Mouse (Mus musculus) liver, embryonic 12.5 days (tissue): ENCODE data around the gene Kifc3. TPM values are rescaled to one million over a fixed set of nuclear protein-coding genes. Genes with fewer than 3 reads are reported as not detected.

Experiments
- ATAC-seq: fragments of 200-750 bp; cut with Nextera tagmentation; 2 replicates; pipeline ENCODE4 v1.8.0; 2017; ENCODE audit warnings: moderate number of reproducible peaks, mild to moderate bottlenecking, moderate library complexity
- H3K27ac ChIP-seq: fragments of 300-500 bp; sonication (generic); 2 replicates; pipeline ENCODE4 v1.5.1; 2016; ENCODE audit warnings: mild to moderate bottlenecking
- H3K27me3 ChIP-seq: fragments of 300-500 bp; sonication (generic); replicated peaks from 2 replicates; pipeline ENCODE4 v1.6.1; 2016; ENCODE audit warnings: mild to moderate bottlenecking, moderate library complexity
- H3K36me3 ChIP-seq: fragments of 300-500 bp; sonication (generic); 2 replicates; pipeline ENCODE4 v1.6.1; 2016; ENCODE audit warnings: mild to moderate bottlenecking, moderate library complexity
- H3K4me1 ChIP-seq: fragments of 300-500 bp; sonication (generic); 2 replicates; pipeline ENCODE4 v1.6.1; 2016
- H3K4me2 ChIP-seq: fragments of 300-500 bp; sonication (generic); 2 replicates; pipeline ENCODE4 v1.6.1; 2016; ENCODE audit warnings: mild to moderate bottlenecking, moderate library complexity
- H3K4me3 ChIP-seq: fragments of 300-500 bp; sonication (generic); 2 replicates; pipeline ENCODE4 v1.5.1; 2016; ENCODE audit warnings: mild to moderate bottlenecking, moderate library complexity
- H3K9ac ChIP-seq: fragments of 300-500 bp; sonication (generic); 2 replicates; pipeline ENCODE4 v1.6.1; 2016; ENCODE audit warnings: mild to moderate bottlenecking, moderate library complexity
- H3K9me3 ChIP-seq: fragments of 300-500 bp; sonication (generic); replicated peaks from 2 replicates; pipeline ENCODE4 v1.6.1; 2016; ENCODE audit warnings: mild to moderate bottlenecking, moderate library complexity
- WGBS: fragments of 180-500 bp; shearing (Covaris S2); methylation state at CpG from one replicate; pipeline ENCODE4 v1.1.7; 2016; ENCODE audit not compliant: insufficient replicate concordance; 5-methylcytosine and 5-hydroxymethylcytosine counted together
- polyA plus RNA-seq: library from polyadenylated mRNA; unstranded; fragments of >200 nt; fragmentation: Nextera tagmentation; extraction: Ambion mirVana; gene quantifications from 2 replicates; pipeline ENCODE4 v1.2.1, GENCODE M21; 2016

Kifc3 gene
- polyA plus RNA-seq, 1 experiment from 2014 or later = 8.8 TPM

GRCm38 (mm10) chr8:95200001-95200405 is 2.6 kb downstream of the Kifc3 start:
- ATAC-seq = no peak
- Histone ChIP-seq H3K27ac (no peak overlapping the region), H3K4me2 (no peak overlapping the region), H3K9me3 (no peaks in the 10 kb centered on the region), H3K4me3 (no peak overlapping the region), H3K27me3 (no peaks in the 10 kb centered on the region), H3K36me3 (no peaks in the 10 kb centered on the region), H3K4me1 (no peaks in the 10 kb centered on the region), H3K9ac (no peak overlapping the region)
- 68% methylated on average over 9 of the region's 9 CpGs for WGBS

GRCm38 (mm10) chr8:95195728-95196127 is 6.9 kb downstream of the Kifc3 start:
- no peaks in the 10 kb centered on the region for H3K36me3 ChIP-seq
- no peak overlapping the region for H3K4me2 ChIP-seq
- 0 out of 2 replicates have a peak, but pooled peaks cover 6% of the 10 kb centered on the region for H3K4me1 ChIP-seq
- 43% methylated on average over 11 of the region's 11 CpGs for WGBS
- H3K27me3 ChIP-seq = no peaks in the 10 kb centered on the region
- no peak overlapping the region for H3K4me3 ChIP-seq
- H3K9me3 ChIP-seq = no peaks in the 10 kb centered on the region
- ATAC-seq = no peak
- no peak overlapping the region for H3K9ac ChIP-seq
- H3K27ac ChIP-seq = no peak overlapping the region

- Histone ChIP-seq H3K36me3 (no peaks in the 10 kb centered on the region), H3K9me3 (no peaks in the 10 kb centered on the region), H3K27ac (no peak overlapping the region), H3K4me1 (0 out of 2 replicates have a peak, but pooled peaks cover 6% of the 10 kb centered on the region), H3K4me2 (no peak overlapping the region), H3K27me3 (no peaks in the 10 kb centered on the region), H3K4me3 (no peak overlapping the region), H3K9ac (no peak overlapping the region)
- 74% methylated on average over 9 of the region's 9 CpGs for WGBS
- no peak for ATAC-seq
Measured at GRCm38 (mm10) chr8:95191497-95192175, 11.0 kb downstream of the Kifc3 start.

- Histone ChIP-seq H3K27ac (no peak overlapping the region), H3K36me3 (no peaks in the 10 kb centered on the region), H3K4me1 (no peaks in the 10 kb centered on the region), H3K4me3 (no peak overlapping the region), H3K9me3 (no peaks in the 10 kb centered on the region), H3K9ac (no peak overlapping the region), H3K27me3 (peaks cover 6% of the 10 kb centered on the region; the same call in 1 of the 2 replicates), H3K4me2 (no peak overlapping the region)
- WGBS = 58% methylated on average over 5 of the region's 5 CpGs
- no peak for ATAC-seq
Measured at GRCm38 (mm10) chr8:95187579-95187978, 15.0 kb downstream of the Kifc3 start.

DNA sequence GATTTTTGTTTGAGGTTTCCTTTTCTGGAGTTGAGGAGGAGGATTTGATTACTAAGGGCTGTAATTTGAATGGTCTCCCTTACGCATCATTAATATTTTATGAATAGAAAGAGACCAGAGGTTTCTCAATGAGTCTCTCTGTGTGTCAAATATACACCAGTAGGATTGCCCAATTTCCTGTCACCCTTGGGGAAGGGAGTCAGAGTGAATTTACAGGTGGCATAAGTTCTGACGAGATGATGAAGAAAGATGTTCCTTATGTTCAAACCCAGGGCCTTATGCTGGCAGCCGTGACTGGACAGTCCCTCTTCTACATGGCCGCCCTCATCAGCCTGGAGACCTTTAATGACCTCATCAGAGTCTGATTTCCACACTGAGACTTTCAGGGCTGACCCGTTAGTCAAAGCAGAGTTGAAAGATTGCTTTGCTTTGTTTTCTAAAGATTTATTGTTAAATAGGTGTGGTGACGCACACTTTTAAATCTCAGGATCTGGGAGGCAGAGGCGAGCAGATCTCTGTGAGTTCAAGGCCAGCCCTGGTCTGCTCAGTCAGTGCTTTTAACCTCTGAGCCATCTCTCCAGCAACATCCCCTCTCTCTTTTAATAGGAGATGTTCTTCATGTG is 16.6 kb downstream of the Kifc3 start:
- Histone ChIP-seq H3K9me3 (no peaks in the 10 kb centered on the region), H3K4me2 (no peak overlapping the region), H3K4me3 (no peak overlapping the region), H3K27me3 (peaks cover 6% of the 10 kb centered on the region; the same call in 1 of the 2 replicates), H3K9ac (no peak overlapping the region), H3K27ac (no peak overlapping the region), H3K36me3 (no peaks in the 10 kb centered on the region), H3K4me1 (peaks cover 14% of the 10 kb centered on the region; the same call in 1 of the 2 replicates)
- no peak for ATAC-seq
- WGBS = 63% methylated on average over 7 of the region's 7 CpGs

DNA sequence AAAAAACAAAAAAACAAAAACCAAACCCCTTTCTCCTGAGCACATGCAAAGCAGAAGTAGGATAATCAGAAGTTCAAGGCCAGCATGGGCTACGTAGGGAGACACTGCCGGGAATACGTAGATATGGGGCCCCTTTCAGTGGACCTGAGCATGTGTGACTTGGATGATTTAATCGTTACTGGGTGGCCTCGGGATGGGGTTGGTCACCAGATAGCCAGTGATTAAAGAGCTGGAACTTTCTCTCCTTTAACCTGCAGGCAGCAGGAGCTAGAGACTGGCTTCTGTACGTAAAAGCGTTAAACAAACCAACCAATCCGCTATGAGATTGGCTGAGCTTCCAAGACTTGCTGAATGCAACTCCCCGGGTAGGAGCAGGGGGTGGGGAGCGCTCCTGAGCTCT is 17.5 kb downstream of the Kifc3 start:
- no peaks in the 10 kb centered on the region for H3K9me3 ChIP-seq
- H3K4me1 ChIP-seq = peaks cover 15% of the 10 kb centered on the region; the same call in 1 of the 2 replicates
- no peak overlapping the region for H3K4me3 ChIP-seq
- WGBS = 39% methylated on average over 10 of the region's 10 CpGs
- no peak for ATAC-seq
- peaks cover 6% of the 10 kb centered on the region; the same call in 1 of the 2 replicates for H3K27me3 ChIP-seq
- H3K27ac ChIP-seq = no peak overlapping the region
- H3K36me3 ChIP-seq = no peaks in the 10 kb centered on the region
- no peak overlapping the region for H3K4me2 ChIP-seq
- H3K9ac ChIP-seq = no peak overlapping the region

GRCm38 (mm10) chr8:95184171-95184570 is 18.4 kb downstream of the Kifc3 start:
- ATAC-seq = no peak
- no peak overlapping the region for H3K9ac ChIP-seq
- no peak overlapping the region for H3K4me2 ChIP-seq
- H3K36me3 ChIP-seq = no peaks in the 10 kb centered on the region
- no peaks in the 10 kb centered on the region for H3K9me3 ChIP-seq
- H3K4me3 ChIP-seq = no peak overlapping the region
- H3K27ac ChIP-seq = no peak overlapping the region
- peaks cover 6% of the 10 kb centered on the region; the same call in 1 of the 2 replicates for H3K27me3 ChIP-seq
- 67% methylated on average over 12 of the region's 12 CpGs for WGBS
- peaks cover 15% of the 10 kb centered on the region; the same call in 1 of the 2 replicates for H3K4me1 ChIP-seq

GRCm38 (mm10) chr8:95181850-95182249 is 20.8 kb downstream of the Kifc3 start:
- peak overlapping the region; percentile 10 for H3K4me2 ChIP-seq
- peaks cover 15% of the 10 kb centered on the region; the same call in 1 of the 2 replicates for H3K4me1 ChIP-seq
- WGBS = 23% methylated on average over 7 of the region's 7 CpGs
- no peak overlapping the region for H3K27ac ChIP-seq
- no peaks in the 10 kb centered on the region for H3K9me3 ChIP-seq
- H3K27me3 ChIP-seq = peaks cover 6% of the 10 kb centered on the region; the same call in 1 of the 2 replicates
- H3K9ac ChIP-seq = no peak overlapping the region
- ATAC-seq = 0 out of 2 replicates have a peak, but pooled peaks have one; percentile 24
- H3K36me3 ChIP-seq = no peaks in the 10 kb centered on the region
- H3K4me3 ChIP-seq = no peak overlapping the region

DNA sequence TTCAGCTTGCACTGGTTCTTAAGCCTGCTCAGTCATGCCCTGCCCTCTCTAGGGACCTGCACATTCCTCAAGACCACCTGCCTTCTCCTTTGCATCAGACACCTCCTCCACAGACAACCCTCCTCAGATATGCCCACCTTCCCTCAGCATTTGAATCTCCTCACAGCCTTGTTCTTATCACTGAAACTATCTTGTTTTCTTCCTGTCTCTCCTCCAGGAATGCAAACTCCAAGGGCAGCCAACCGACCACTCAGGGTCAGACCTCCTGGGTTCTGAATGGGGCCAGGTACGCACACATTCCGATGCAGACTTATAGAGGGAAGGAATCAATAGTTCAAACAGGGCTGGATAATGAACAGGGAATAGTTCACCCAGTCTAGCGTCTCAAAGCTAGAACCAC is 24.4 kb downstream of the Kifc3 start:
- no peak overlapping the region for H3K9ac ChIP-seq

GRCm38 (mm10) chr8:95176985-95177384 is 25.6 kb downstream of the Kifc3 start:
- H3K27ac ChIP-seq = no peak overlapping the region
- H3K9ac ChIP-seq = no peak overlapping the region
- no peaks in the 10 kb centered on the region for H3K27me3 ChIP-seq
- no peak overlapping the region for H3K4me2 ChIP-seq
- peaks cover 10% of the 10 kb centered on the region; the same call in 1 of the 2 replicates for H3K4me1 ChIP-seq
- no peak overlapping the region for H3K4me3 ChIP-seq
- WGBS = 69% methylated on average over 6 of the region's 6 CpGs
- H3K36me3 ChIP-seq = no peaks in the 10 kb centered on the region
- no peaks in the 10 kb centered on the region for H3K9me3 ChIP-seq
- ATAC-seq = no peak

More for the DNA sequence above, 24.4 kb downstream of the Kifc3 start:
- ATAC-seq = no peak
- Histone ChIP-seq H3K36me3 (no peaks in the 10 kb centered on the region), H3K4me2 (no peak overlapping the region), H3K4me3 (no peak overlapping the region), H3K9me3 (no peaks in the 10 kb centered on the region), H3K4me1 (peaks cover 15% of the 10 kb centered on the region; the same call in 1 of the 2 replicates), H3K27ac (no peak overlapping the region), H3K27me3 (no peaks in the 10 kb centered on the region)
- 55% methylated on average over 4 of the region's 4 CpGs for WGBS

GRCm38 (mm10) chr8:95175808-95176207 is 26.8 kb downstream of the Kifc3 start:
- Histone ChIP-seq H3K27ac (no peak overlapping the region), H3K36me3 (no peaks in the 10 kb centered on the region), H3K27me3 (no peaks in the 10 kb centered on the region), H3K9ac (no peak overlapping the region), H3K9me3 (no peaks in the 10 kb centered on the region), H3K4me3 (no peak overlapping the region), H3K4me1 (no peaks in the 10 kb centered on the region), H3K4me2 (no peak overlapping the region)
- no peak for ATAC-seq
- WGBS = 66% methylated on average over 18 of the region's 18 CpGs

DNA sequence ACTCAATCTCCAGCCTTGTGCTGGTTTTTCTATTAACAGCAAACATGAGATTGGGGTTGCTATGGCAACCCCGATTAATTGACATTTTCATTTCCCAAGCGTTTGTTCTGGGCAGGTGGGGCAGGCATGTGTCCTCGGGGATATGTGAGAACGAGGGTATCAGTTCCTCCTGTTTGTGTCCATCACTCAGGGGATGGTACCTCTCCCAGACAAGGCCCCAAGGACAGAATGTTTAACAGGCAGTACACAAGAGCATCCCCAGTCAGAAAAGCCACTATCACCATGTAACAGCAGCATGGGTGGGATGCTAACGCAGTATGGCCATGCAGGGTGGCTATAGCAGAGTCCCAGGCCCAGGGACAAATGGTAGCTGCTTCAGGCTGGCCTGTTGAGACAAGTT is 27.3 kb downstream of the Kifc3 start:
- no peak overlapping the region for H3K27ac ChIP-seq
- H3K4me2 ChIP-seq = no peak overlapping the region
- H3K9ac ChIP-seq = no peak overlapping the region
- H3K36me3 ChIP-seq = no peaks in the 10 kb centered on the region
- ATAC-seq = no peak
- H3K9me3 ChIP-seq = no peaks in the 10 kb centered on the region
- H3K27me3 ChIP-seq = no peaks in the 10 kb centered on the region
- WGBS = 67% methylated on average over 5 of the region's 5 CpGs
- H3K4me1 ChIP-seq = no peaks in the 10 kb centered on the region
- no peak overlapping the region for H3K4me3 ChIP-seq
